Mouse (Mus musculus) liver, adult 2 months (tissue): ENCODE results near the gene Htr2a.

Experiments
- CTCF ChIP-seq: fragments of 200-500 bp; IDR thresholded peaks from 2 replicates; pipeline ENCODE4 v1.5.1; 2011; ENCODE audit warnings: low read depth, low read length, control low read depth
- POLR2A ChIP-seq: fragments of 200-500 bp; IDR thresholded peaks from 2 replicates; pipeline ENCODE4 v1.6.1; 2011; ENCODE audit warnings: low read length, control low read depth; ENCODE audit not compliant: insufficient read depth; ENCODE audit errors: extremely low read depth

- TF ChIP-seq POLR2A (no peak), CTCF (no peak)
Measured at GRCm38 (mm10) chr14:74638071-74638470, 2.6 kb upstream of the Htr2a start.
